Mouse (Mus musculus): Measurements from ENCODE around the gene Pycr1.

- TF ChIP-seq CTCF (IDR thresholded peaks at IDR 0.05; ENCODE audit: low read depth) (no peak), EP300 (IDR thresholded peaks at IDR 0.05; ENCODE audit: low read depth) (no peak)
Observed at GRCm38 (mm10) chr11:120631726-120632448, 11.7 kb downstream of the Pycr1 start.

All from heart, postnatal 0 days (tissue).